Mouse (Mus musculus) ES-Bruce4 (cell line): ENCODE data around the gene Slc16a9. TPM values are rescaled to one million over a fixed set of nuclear protein-coding genes. Genes with fewer than 3 reads are reported as not detected.

ENCODE experiments used
- H3K27ac ChIP-seq: 2 replicates; pipeline ENCODE4 v1.5.1; 2012; ENCODE audit warnings: low read length, inconsistent platforms; ENCODE audit not compliant: insufficient read depth
- H3K27me3 ChIP-seq: 2 replicates; pipeline ENCODE4 v1.6.1; 2012; ENCODE audit warnings: mild to moderate bottlenecking, low read length, inconsistent platforms; ENCODE audit not compliant: control insufficient read depth, poor library complexity, insufficient read depth, severe bottlenecking
- H3K36me3 ChIP-seq: 2 replicates; pipeline ENCODE4 v1.6.1; 2012; ENCODE audit warnings: inconsistent platforms, mild to moderate bottlenecking, low read length, moderate library complexity; ENCODE audit not compliant: control insufficient read depth, poor library complexity, insufficient read depth, severe bottlenecking
- H3K4me1 ChIP-seq: one replicate; pipeline ENCODE4 v1.8.1; 2011; ENCODE audit warnings: low read length; ENCODE audit not compliant: control insufficient read depth, insufficient read depth
- H3K4me3 ChIP-seq: 2 replicates; pipeline ENCODE4 v1.5.1; 2011; ENCODE audit warnings: low read depth, mild to moderate bottlenecking, low read length
- H3K9ac ChIP-seq: 2 replicates; pipeline ENCODE4 v1.6.1; 2012; ENCODE audit warnings: low read depth, mild to moderate bottlenecking, inconsistent platforms; ENCODE audit not compliant: poor library complexity, severe bottlenecking
- H3K9me3 ChIP-seq: replicated peaks from 2 replicates; pipeline ENCODE4 v1.6.1; 2012; ENCODE audit warnings: mild to moderate bottlenecking, low read length, inconsistent platforms; ENCODE audit not compliant: control insufficient read depth, poor library complexity, insufficient read depth, severe bottlenecking
- CTCF ChIP-seq: IDR thresholded peaks from one replicate; pipeline ENCODE4 v1.8.1; 2011; ENCODE audit warnings: low read depth, low read length
- EP300 ChIP-seq: IDR thresholded peaks from 2 replicates; pipeline ENCODE4 v1.6.1; 2011; ENCODE audit warnings: low read depth, low read length; ENCODE audit not compliant: insufficient read depth
- POLR2A ChIP-seq: IDR thresholded peaks from one replicate; pipeline ENCODE4 v1.8.1; 2011; ENCODE audit warnings: low read length; ENCODE audit not compliant: insufficient read depth
- polyA plus RNA-seq: library from polyadenylated mRNA; stranded (reverse); fragments of >200 nt; gene quantifications from 2 replicates; pipeline ENCODE4 v1.2.4, GENCODE M21; 2011; ENCODE audit warnings: low read depth; ENCODE audit not compliant: missing spikeins, insufficient read depth, insufficient read length

The Slc16a9 gene
- polyA plus RNA-seq, 1 experiment, result 5.2 TPM

DNA sequence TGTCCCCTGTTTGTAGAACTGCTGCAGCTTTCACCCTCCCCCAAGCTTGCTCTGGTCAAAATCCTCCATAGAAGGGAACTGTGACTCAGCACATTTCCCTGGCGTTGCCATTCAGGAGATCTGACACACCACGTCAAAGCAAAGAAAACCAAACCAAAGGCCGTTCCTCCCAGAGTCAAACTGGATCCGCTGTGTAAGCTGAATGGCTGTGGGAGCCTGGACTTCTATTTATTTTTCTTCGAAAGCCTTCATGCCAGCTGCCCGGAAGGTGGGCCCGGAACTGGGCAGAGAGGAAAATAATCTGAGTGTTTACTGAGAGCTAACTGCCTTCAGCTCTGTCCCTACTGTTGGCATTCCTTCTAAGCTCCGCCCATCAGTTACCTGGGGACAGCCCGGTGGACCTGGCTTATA lies 42.9 kb downstream of the Slc16a9 start:
- H3K36me3 ChIP-seq, result no peaks in the 10 kb centered on the region
- no peaks in the 10 kb centered on the region for H3K27me3 ChIP-seq
- H3K27ac ChIP-seq, result peak overlapping the region; percentile 78
- peaks cover 8% of the 10 kb centered on the region for H3K4me1 ChIP-seq
- peak overlapping the region; percentile 0; the same call in 1 of the 2 replicates for H3K4me3 ChIP-seq
- no peaks in the 10 kb centered on the region for H3K9me3 ChIP-seq
- TF ChIP-seq EP300, result 0 out of 2 replicates have a peak, but pooled peaks have one; percentile 19
- no peak for TF ChIP-seq CTCF
- H3K9ac ChIP-seq, result peak overlapping the region; percentile 57

DNA sequence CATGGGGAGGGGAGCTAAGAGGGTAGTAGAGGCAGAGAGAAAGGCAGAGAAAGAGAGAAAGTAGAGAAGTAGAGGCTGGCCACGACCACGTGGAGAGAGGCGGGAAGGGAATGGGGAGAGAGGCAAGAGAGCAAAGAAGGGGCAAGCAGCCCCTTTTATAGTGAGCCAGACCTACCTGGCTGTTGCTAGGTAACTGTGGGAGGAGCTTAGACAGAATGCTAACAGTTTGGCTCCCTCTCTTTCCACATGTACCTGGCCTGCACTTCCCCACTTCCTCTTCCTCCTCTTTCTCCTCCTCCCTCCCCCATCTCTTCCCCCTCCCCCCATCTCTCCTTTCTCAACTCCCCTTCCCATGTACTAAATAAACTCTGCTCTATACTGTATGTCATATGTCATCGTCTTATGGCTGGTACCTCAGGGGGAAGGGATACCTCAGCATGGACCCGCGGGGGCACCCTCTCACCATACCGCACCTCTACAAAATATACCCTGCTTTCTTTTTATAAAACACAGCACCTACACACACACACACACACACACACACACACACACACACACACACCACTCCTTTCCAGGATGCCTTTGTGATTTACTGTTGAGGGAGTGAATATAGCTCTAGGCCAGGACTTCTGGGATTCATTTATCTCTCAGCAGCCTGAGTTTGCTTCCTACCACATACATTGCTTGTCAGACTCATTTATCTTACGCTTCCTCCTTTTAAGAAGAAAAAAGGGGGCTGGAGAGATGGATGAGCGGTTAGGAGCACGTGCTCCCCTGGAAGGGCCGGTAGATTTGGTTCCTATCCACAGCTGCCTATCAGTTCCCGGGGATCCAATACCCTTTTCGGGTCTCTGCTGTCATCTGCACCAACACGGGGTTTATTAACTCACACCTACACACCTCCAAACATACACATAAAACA lies 43.8 kb downstream of the Slc16a9 start:
- Histone ChIP-seq H3K27ac (peak overlapping the region; percentile 78), H3K9ac (0 out of 2 replicates have a peak overlapping the region, but pooled peaks have one; percentile 57), H3K27me3 (no peaks in the 10 kb centered on the region), H3K9me3 (no peaks in the 10 kb centered on the region), H3K4me3 (peak overlapping the region; percentile 0; the same call in 1 of the 2 replicates), H3K4me1 (peaks cover 9% of the 10 kb centered on the region), H3K36me3 (no peaks in the 10 kb centered on the region)
- TF ChIP-seq POLR2A (no peak), CTCF (no peak), EP300 (peak; percentile 53; the same call in 1 of the 2 replicates)

DNA sequence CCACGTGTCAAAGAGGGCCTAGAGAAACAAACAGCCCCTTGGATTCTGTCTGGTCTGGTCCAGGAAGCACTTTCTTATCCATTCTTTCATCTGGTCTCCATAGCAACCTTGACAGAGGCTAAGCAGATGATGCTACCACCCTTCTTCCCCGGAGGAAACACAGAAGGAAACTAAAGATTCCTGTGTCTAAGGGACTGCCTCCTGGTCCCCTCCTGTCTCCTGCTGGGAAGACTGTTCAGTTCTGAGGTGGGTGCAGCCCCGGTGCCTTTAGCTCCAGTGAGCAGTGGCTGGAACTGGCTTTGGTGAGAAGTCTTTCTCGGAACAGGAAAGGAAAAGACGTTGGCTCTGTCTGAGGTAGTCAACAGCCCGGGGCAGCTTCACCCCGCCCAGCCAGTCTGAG lies 47.1 kb downstream of the Slc16a9 start:
- Histone ChIP-seq H3K9ac (no peak overlapping the region), H3K27me3 (no peaks in the 10 kb centered on the region), H3K4me1 (peaks cover 11% of the 10 kb centered on the region), H3K27ac (peak overlapping the region; percentile 92), H3K36me3 (no peaks in the 10 kb centered on the region), H3K4me3 (no peak overlapping the region), H3K9me3 (no peaks in the 10 kb centered on the region)
- TF ChIP-seq POLR2A (no peak), EP300 (peak; percentile 99), CTCF (no peak)

DNA sequence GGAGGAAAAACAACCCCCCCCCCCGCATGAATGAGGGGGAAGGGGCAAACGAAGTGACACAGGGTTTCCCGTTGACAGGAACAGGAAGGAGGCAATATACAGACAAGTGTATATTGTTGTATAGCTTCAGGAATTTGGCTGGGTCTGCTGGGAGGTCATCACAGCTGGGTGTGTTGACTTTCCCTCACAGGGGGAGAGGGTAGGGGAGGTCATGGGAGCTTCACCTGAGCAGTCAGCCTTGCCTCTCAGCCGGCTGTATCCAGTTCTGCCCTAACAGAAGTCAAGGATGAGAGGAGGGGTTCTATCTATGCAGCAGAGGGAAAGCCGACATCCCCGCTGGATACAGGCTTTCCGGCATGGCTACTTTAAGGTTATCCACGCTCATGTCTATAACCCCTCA lies 49.2 kb downstream of the Slc16a9 start:
- H3K4me3 ChIP-seq, result no peak overlapping the region
- no peaks in the 10 kb centered on the region for H3K36me3 ChIP-seq
- 0 out of 2 replicates have a peak overlapping the region, but pooled peaks have one; percentile 15 for H3K9ac ChIP-seq
- TF ChIP-seq POLR2A (no peak), EP300 (peak; percentile 96), CTCF (no peak)
- H3K9me3 ChIP-seq, result no peaks in the 10 kb centered on the region
- H3K4me1 ChIP-seq, result peaks cover 3% of the 10 kb centered on the region
- no peaks in the 10 kb centered on the region for H3K27me3 ChIP-seq
- H3K27ac ChIP-seq, result peak overlapping the region; percentile 91

DNA sequence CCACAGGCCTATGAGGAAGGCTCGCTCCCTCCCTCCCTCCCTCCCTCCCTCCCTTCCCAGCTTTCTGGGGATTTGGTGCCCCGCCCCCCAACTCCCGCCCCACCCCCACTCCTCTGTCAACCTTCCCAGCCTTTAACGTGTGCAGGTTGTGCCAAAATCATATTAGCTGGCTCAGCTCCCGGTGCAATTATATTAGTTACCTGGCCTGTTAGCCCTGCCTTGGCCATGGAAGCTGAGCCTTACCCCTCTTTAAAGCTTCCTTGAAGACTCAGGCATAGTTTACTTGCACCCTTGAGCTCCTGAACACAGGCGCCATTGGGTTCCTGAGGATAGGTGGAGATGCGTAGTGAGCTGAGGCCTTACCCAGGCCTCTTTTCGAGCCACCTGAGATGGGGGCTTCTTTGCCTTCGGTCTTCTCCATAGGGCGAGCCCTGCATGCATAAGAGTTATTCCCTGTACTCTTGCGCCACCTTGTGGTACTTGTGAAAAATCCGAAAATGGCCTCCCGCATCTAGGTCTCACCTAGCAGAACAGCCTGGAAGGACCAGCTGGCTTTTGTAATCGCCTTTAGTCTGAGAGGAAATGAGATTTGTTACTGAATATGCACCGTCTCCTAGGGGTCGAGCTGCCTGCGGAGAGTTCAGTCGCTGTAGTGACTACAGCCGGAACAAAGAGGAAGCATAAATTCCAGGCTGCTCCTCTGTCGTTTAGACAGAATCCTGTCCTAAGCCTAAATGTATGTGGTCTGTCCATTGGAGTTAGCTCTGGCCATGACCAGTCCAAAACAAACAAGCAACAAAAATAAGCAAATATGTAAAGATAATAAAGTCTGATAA lies 51.8 kb downstream of the Slc16a9 start:
- Histone ChIP-seq H3K9ac (peak overlapping the region; percentile 37), H3K9me3 (no peaks in the 10 kb centered on the region), H3K27ac (0 out of 2 replicates have a peak overlapping the region, but pooled peaks have one; percentile 29), H3K27me3 (no peaks in the 10 kb centered on the region), H3K4me3 (peak overlapping the region; percentile 33), H3K36me3 (no peaks in the 10 kb centered on the region), H3K4me1 (peaks cover 5% of the 10 kb centered on the region)
- no peak for TF ChIP-seq POLR2A
- TF ChIP-seq CTCF, result peak; percentile 68

DNA sequence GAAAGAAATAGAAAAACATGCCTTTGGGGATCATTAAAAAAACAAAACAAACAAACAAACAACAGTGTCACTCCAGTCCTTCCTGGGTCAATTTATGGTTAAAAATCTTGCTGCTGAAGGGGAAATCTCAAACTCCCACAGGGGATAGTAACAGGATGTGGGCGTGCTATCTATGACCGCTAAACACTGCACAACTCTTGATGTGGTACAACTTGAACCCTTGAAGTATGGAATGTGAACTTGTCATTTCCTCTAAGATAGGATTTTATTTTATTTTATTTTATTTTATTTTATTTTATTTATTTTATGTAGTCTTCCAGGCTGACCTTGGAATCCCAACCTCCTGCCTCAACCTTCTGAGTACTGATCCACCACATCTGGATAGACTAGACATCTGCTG lies 54.2 kb downstream of the Slc16a9 start:
- no peak overlapping the region for H3K27ac ChIP-seq
- H3K36me3 ChIP-seq, result no peaks in the 10 kb centered on the region
- no peaks in the 10 kb centered on the region for H3K9me3 ChIP-seq
- H3K4me1 ChIP-seq, result peaks cover 7% of the 10 kb centered on the region
- H3K9ac ChIP-seq, result no peak overlapping the region
- H3K27me3 ChIP-seq, result no peaks in the 10 kb centered on the region
- TF ChIP-seq CTCF, result no peak
- no peak for TF ChIP-seq EP300
- TF ChIP-seq POLR2A, result no peak
- H3K4me3 ChIP-seq, result no peak overlapping the region
